Mouse (Mus musculus) hindbrain, embryonic 11.5 days (tissue): ENCODE results near the gene Zfp866. TPM values are rescaled to one million over a fixed set of nuclear protein-coding genes. Genes with fewer than 3 reads are reported as not detected.

ENCODE experiments used
- ATAC-seq: fragments of 200-750 bp; cut with Nextera tagmentation; 2 replicates; pipeline ENCODE4 v1.8.0; 2017; ENCODE audit warnings: mild to moderate bottlenecking, moderate TSS enrichment, moderate library complexity; ENCODE audit not compliant: low FRiP score
- DNase-seq: peaks from one replicate; pipeline ENCODE4 v3.0.0-alpha.2; 2015; ENCODE audit warnings: low spot score
- H3K27ac ChIP-seq: fragments of 300-500 bp; sonication (generic); 2 replicates; pipeline ENCODE4 v1.5.1; 2014; ENCODE audit warnings: mild to moderate bottlenecking, low read depth, low read length
- H3K27me3 ChIP-seq: fragments of 300-500 bp; sonication (generic); 2 replicates; pipeline ENCODE4 v1.6.1; 2014; ENCODE audit warnings: mild to moderate bottlenecking, low read length, moderate library complexity, mixed read lengths; ENCODE audit not compliant: control insufficient read depth, insufficient read depth
- H3K36me3 ChIP-seq: fragments of 300-500 bp; sonication (generic); 2 replicates; pipeline ENCODE4 v1.6.1; 2014; ENCODE audit warnings: mild to moderate bottlenecking, low read length, moderate library complexity, mixed read lengths; ENCODE audit not compliant: control insufficient read depth, insufficient read depth
- H3K4me1 ChIP-seq: fragments of 300-500 bp; sonication (generic); replicated peaks from 2 replicates; pipeline ENCODE4 v1.6.1; 2014; ENCODE audit warnings: low read length, mixed read lengths; ENCODE audit not compliant: control insufficient read depth, insufficient read depth
- H3K4me2 ChIP-seq: fragments of 300-500 bp; sonication (generic); replicated peaks from 2 replicates; pipeline ENCODE4 v1.6.1; 2014; ENCODE audit warnings: mild to moderate bottlenecking, low read depth, low read length
- H3K4me3 ChIP-seq: fragments of 300-500 bp; sonication (generic); 2 replicates; pipeline ENCODE4 v1.5.1; 2014; ENCODE audit warnings: low read depth, low read length
- H3K9ac ChIP-seq: fragments of 300-500 bp; sonication (generic); 2 replicates; pipeline ENCODE4 v1.6.1; 2014; ENCODE audit warnings: low read depth, low read length
- H3K9me3 ChIP-seq: fragments of 300-500 bp; sonication (generic); 2 replicates; pipeline ENCODE4 v1.6.1; 2016; ENCODE audit warnings: low read length; ENCODE audit not compliant: control insufficient read depth
- WGBS: fragments of 180-500 bp; shearing (Covaris S2); extraction: QIAGEN DNeasy Blood & Tissue Kit; methylation state at CpG from one replicate; pipeline ENCODE4 v1.1.7; 2014; 5-methylcytosine and 5-hydroxymethylcytosine counted together
- polyA plus RNA-seq: library from polyadenylated mRNA; unstranded; fragments of >200 nt; fragmentation: Nextera tagmentation; extraction: Ambion mirVana; gene quantifications from 2 replicates; pipeline ENCODE4 v1.2.1, GENCODE M21; 2014

Zfp866 gene
- polyA plus RNA-seq, 1 experiment from 2014 or later, result 44.5 TPM

- no peak overlapping the region for H3K4me2 ChIP-seq
- 94% methylated on average over 9 of the region's 9 CpGs for WGBS
- no peaks in the 10 kb centered on the region for H3K27me3 ChIP-seq
- ATAC-seq (no peak), DNase-seq (no peak)
- H3K36me3 ChIP-seq, result peaks cover 13% of the 10 kb centered on the region
- H3K4me3 ChIP-seq, result no peak overlapping the region
- peaks cover 3% of the 10 kb centered on the region; the same call in 1 of the 2 replicates for H3K4me1 ChIP-seq
- no peaks in the 10 kb centered on the region for H3K9me3 ChIP-seq
- no peak overlapping the region for H3K9ac ChIP-seq
- H3K27ac ChIP-seq, result no peak overlapping the region
Measured at GRCm38 (mm10) chr8:69771221-69771620, 19.8 kb downstream of the Zfp866 start.

- H3K9ac ChIP-seq, result no peak overlapping the region
- no peak overlapping the region for H3K4me2 ChIP-seq
- 94% methylated on average over 4 of the region's 4 CpGs for WGBS
- peaks cover 28% of the 10 kb centered on the region for H3K36me3 ChIP-seq
- no peaks in the 10 kb centered on the region for H3K9me3 ChIP-seq
- H3K4me3 ChIP-seq, result no peak overlapping the region
- H3K27ac ChIP-seq, result no peak overlapping the region
- no peaks in the 10 kb centered on the region for H3K4me1 ChIP-seq
- DNase-seq (no peak), ATAC-seq (no peak)
- no peaks in the 10 kb centered on the region for H3K27me3 ChIP-seq
Measured at GRCm38 (mm10) chr8:69761814-69762445, 29.0 kb downstream of the Zfp866 start.

GRCm38 (mm10) chr8:69758316-69758715 lies 32.7 kb downstream of the Zfp866 start:
- Histone ChIP-seq H3K9ac (no peak overlapping the region), H3K4me1 (no peaks in the 10 kb centered on the region), H3K4me3 (no peak overlapping the region), H3K4me2 (no peak overlapping the region), H3K9me3 (no peaks in the 10 kb centered on the region), H3K27me3 (no peaks in the 10 kb centered on the region), H3K36me3 (0 out of 2 replicates have a peak, but pooled peaks cover 5% of the 10 kb centered on the region), H3K27ac (no peak overlapping the region)
- WGBS, result 97% methylated on average over 5 of the region's 5 CpGs
- no peak for ATAC-seq
- no peak for DNase-seq

GRCm38 (mm10) chr8:69752437-69752836 lies 38.5 kb downstream of the Zfp866 start:
- Histone ChIP-seq H3K9me3 (no peaks in the 10 kb centered on the region), H3K36me3 (no peaks in the 10 kb centered on the region), H3K9ac (no peak overlapping the region), H3K4me3 (no peak overlapping the region), H3K4me2 (no peak overlapping the region), H3K4me1 (no peaks in the 10 kb centered on the region), H3K27me3 (no peaks in the 10 kb centered on the region), H3K27ac (no peak overlapping the region)
- ATAC-seq (no peak), DNase-seq (no peak)
- 88% methylated on average over 2 of the region's 2 CpGs for WGBS

- WGBS, result 3% methylated on average over 48 of the region's 48 CpGs
- peak; percentile 99 for ATAC-seq
- peak within 1 kb of the TSS; percentile 94 for H3K27ac ChIP-seq
- H3K4me1 ChIP-seq, result no peaks in the 10 kb centered on the region
- H3K27me3 ChIP-seq, result no peaks in the 10 kb centered on the region
- DNase-seq, result peak; percentile 96
- peak within 1 kb of the TSS; percentile 66 for H3K9ac ChIP-seq
- H3K4me2 ChIP-seq, result peak within 1 kb of the TSS; percentile 8
- peak within 1 kb of the TSS; percentile 55 for H3K4me3 ChIP-seq
- no peaks in the 10 kb centered on the region for H3K9me3 ChIP-seq
- H3K36me3 ChIP-seq, result no peaks in the 10 kb centered on the region
Measured at GRCm38 (mm10) chr8:69749544-69750454, 41.2 kb downstream of the Zfp866 start, which contains the start of gene Zfp963. Gene Zfp963 (minus strand): TSS chr8:69749970.

- DNase-seq (no peak), ATAC-seq (no peak)
- Histone ChIP-seq H3K27ac (no peak overlapping the region), H3K4me3 (no peak overlapping the region), H3K4me2 (no peak overlapping the region), H3K9me3 (no peaks in the 10 kb centered on the region), H3K27me3 (no peaks in the 10 kb centered on the region), H3K9ac (no peak overlapping the region), H3K36me3 (no peaks in the 10 kb centered on the region), H3K4me1 (no peaks in the 10 kb centered on the region)
- 82% methylated on average over 2 of the region's 2 CpGs for WGBS
Measured at GRCm38 (mm10) chr8:69741231-69741630, 49.7 kb downstream of the Zfp866 start.

GRCm38 (mm10) chr8:69740763-69741162 lies 50.2 kb downstream of the Zfp866 start:
- ATAC-seq, result no peak
- Histone ChIP-seq H3K9me3 (no peaks in the 10 kb centered on the region), H3K4me2 (no peak overlapping the region), H3K4me3 (no peak overlapping the region), H3K36me3 (no peaks in the 10 kb centered on the region), H3K27ac (no peak overlapping the region), H3K9ac (no peak overlapping the region), H3K27me3 (no peaks in the 10 kb centered on the region), H3K4me1 (no peaks in the 10 kb centered on the region)
- DNase-seq, result no peak
- 83% methylated on average over 6 of the region's 6 CpGs for WGBS

GRCm38 (mm10) chr8:69735495-69735894 lies 55.5 kb downstream of the Zfp866 start:
- ATAC-seq (no peak), DNase-seq (no peak)
- Histone ChIP-seq H3K9me3 (no peaks in the 10 kb centered on the region), H3K4me3 (no peak overlapping the region), H3K9ac (no peak overlapping the region), H3K4me2 (no peak overlapping the region), H3K27ac (no peak overlapping the region), H3K36me3 (no peaks in the 10 kb centered on the region), H3K27me3 (no peaks in the 10 kb centered on the region), H3K4me1 (no peaks in the 10 kb centered on the region)
- 78% methylated on average over 1 of the region's 1 CpGs for WGBS
